Mouse (Mus musculus) NIH3T3 (cell line): Measurements from ENCODE around the gene Fam8a1.

Experiments
- DNase-seq: peaks from one replicate; pipeline ENCODE4 v3.0.0-alpha.2; 2012; ENCODE audit warnings: low read depth

The Fam8a1 gene

DNA sequence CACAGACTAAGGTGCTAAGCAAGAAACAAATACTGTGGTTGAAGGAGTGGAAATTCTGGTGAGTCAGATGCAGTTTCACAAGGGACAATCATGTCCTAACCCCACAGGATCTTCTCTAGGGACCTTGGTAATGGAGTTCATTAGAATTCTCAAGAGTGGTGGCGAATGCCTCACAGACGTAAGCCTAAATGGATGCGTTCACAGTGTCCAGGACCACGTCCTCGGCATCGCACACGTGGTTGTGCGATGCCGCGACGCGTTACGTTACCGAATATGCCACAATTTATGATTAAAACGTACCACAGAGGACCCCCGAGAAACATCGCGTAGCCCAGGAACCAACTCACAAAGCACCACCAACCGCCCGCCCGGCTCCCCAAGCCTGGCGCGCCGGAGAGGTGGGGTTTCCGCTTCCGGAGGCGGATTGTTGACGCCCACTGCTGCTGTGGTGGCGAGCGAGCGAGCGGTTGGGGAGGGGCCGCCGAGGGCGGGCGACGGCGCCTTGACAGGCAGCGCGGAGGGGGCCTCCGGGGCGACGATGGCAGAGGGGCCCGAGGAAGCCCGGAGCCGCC, at the start of gene Fam8a1:
TSS of gene Fam8a1 (plus strand) at position 475 of the 572 bp plus-strand sequence.
- DNase-seq, result peak; percentile 94

DNA sequence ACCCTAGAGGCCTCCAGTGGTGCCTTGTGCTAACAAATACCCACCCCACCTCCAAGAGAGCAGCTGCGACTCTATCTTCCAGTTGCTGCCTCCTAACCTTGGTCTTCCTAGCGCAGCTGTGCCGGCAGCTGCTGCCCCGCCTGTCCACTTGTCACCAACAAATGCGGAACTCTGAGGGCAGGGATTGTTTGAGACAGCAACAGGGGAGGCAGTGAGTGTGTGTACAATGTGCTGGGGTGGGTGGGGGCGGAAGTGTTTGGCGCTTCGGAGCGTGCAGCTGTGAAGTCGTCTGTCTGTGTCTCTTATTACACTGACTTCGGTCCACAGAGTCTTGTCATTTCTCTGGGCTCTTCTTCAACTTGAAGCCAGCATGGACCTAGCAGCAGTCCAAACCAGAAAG, 49.7 kb upstream of the Fam8a1 start:
- DNase-seq, result no peak

DNA sequence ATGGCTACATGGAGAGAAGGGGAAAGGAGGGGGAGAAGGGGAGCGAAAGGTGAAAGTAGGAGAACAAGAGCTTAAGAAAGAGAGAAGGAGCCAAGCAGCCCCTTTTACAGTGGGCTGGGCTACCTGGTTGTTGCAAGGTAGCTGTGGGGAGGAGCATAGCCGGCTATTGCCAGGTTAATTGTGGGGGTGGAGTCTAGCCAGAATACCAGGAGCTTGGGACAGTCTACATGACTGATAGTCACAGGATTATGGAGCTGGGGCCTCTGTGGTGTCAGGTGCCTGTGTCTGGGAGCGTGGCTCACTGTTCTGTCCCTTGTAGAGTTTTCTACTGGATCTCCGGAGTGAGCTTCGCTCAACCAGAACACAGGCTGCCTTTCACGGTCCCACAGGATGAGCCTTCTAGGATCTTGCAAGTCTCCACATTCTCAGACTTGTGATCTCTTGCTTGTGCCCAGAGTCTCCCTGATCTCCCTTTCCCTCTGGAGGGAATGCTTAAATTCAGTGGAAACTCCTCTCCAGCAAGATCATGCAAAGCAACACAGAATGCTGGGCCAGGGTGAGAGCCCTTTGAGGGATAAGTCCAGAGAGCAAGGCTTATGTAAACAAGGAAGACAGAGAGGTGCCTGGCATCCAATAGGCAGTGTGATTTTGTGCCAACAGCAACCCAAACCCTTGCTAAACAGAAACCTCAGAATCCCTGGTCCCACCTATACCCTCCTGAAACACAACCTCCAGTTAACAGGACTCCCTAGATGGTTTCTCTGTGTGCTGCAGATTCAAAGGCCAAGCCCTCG, 48.2 kb upstream of the Fam8a1 start:
- DNase-seq, result no peak

DNA sequence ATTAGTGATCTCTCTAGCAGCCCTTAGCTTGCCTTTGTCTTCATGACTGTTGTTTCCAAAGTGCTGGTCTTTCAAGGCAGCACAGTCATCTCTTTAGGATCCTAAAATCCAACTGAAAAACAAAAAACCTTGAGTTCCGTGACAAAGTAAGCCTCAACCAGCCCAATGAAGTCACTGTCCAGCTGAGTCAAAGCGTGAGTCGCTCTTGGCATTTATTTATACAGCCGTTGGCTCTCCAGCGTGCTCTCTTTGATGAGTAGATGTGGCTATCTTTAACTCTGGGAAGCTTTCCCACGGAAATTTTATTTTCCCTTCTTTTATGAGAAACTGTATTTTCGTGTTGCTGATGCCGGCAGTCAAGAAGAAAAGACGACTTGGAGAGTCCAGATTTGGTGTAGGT, 42.7 kb upstream of the Fam8a1 start:
- peak; percentile 54 for DNase-seq

DNA sequence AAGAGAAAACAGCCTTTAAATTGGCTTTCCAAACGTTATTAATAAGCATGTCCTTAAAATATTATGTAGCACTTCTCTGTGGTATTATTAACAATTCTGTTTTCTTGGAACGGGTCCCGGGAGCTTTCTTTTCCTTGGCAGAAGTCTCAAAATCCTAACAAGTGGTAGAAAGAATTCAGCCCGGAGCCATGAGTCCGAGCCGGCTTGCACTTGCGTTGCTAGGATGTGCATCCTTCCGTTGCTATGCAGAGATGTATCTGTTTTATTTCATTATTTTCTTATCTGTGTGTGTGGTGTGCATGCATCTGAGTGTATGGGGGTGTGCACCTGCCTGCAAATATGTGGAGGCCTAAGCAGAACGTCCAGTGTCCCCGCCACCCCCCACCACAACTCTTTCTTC, 41.5 kb upstream of the Fam8a1 start:
- DNase-seq, result peak; percentile 45

DNA sequence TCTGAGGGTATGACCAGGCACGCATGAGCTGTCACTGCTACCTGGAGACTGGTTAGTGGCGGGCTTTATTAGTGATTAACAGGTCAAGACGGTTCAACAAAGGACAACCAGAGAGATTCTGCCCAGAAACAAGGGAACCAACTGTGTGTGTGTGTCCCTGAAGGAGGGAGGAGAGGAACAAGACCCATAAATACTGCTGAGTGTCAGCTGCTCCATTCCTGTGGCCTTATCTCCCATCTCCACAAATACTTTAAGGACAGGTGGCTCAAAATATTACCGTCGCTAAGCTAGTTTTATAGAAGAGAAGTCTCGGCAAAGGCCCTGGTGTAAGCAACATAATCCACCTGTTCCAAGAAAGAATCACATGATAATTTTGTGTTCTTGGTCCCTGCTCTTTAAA, 39.9 kb upstream of the Fam8a1 start:
- no peak for DNase-seq

DNA sequence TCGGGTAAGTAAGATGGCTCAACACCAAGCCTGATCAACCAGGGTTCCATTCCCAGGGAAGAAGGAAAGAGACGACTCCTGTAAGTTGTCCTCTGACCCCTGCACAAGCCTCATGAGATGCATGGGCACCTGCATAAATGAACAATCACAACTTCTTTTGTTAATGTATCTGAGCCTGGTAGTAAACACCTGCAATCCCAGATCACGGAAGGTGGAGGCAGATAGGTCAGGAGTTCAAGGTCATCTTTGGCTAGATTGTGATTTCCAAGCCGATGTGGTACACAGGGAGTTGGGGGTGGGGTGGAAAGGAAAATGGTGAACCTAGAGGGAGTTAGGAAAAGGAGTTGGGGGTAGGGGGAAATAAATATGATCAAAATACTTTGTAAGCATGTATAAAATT, 36.5 kb upstream of the Fam8a1 start:
- DNase-seq, result no peak

DNA sequence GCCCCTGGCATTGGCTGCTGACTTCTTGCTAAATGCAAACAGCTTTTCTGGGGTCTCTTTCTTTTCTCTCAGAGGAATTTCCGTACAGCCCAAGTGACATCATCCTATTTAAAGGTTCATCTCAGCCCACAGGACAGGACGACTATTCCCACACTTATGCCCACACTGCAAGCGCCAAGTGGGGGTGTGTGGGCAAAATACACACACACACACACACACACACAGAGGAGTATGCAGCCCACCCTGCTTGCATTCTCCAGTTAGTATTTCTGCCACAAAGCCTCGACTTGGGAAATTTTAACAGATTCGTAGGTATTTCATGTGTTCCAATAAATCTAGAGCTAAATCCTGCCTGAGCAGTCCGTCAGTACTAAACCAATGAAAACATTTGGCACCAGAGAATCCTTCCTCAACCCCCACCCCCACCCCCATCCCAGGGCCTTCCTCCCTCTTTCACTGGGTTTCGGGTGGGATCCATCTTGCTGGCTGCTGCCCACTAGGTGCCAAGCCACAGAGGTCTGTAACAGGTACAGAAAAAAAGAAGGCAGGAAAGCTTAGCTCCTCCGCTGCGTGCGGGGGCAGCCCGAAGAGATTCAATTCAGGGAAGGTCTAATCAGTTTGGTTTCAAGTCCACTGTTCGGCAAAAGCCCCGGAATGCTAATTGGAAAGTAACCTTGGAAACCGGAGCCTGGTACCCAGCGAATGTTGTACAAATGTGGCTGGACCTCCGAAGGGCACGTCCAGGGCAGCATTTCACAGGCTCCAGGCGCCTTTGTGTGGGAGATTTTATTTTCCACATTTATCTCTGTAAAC, 35.8 kb upstream of the Fam8a1 start:
- DNase-seq, result no peak

DNA sequence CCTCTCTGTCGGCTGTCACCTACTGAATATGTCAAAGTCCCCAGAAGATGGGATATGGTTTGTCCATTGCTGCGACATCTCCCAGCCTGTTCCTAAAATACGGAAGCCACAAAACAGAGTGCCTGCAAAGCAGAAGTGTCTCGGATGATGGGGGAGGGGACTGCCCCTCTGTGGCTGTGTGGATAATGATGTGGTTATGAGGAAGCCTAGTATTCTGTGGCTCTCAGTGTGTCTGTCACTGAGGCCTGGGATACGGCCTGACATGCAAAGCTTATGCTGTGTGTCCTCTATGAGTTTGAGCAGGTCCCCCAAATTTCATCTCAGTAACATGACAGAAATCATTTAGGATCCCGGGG, 35.2 kb upstream of the Fam8a1 start:
- no peak for DNase-seq

DNA sequence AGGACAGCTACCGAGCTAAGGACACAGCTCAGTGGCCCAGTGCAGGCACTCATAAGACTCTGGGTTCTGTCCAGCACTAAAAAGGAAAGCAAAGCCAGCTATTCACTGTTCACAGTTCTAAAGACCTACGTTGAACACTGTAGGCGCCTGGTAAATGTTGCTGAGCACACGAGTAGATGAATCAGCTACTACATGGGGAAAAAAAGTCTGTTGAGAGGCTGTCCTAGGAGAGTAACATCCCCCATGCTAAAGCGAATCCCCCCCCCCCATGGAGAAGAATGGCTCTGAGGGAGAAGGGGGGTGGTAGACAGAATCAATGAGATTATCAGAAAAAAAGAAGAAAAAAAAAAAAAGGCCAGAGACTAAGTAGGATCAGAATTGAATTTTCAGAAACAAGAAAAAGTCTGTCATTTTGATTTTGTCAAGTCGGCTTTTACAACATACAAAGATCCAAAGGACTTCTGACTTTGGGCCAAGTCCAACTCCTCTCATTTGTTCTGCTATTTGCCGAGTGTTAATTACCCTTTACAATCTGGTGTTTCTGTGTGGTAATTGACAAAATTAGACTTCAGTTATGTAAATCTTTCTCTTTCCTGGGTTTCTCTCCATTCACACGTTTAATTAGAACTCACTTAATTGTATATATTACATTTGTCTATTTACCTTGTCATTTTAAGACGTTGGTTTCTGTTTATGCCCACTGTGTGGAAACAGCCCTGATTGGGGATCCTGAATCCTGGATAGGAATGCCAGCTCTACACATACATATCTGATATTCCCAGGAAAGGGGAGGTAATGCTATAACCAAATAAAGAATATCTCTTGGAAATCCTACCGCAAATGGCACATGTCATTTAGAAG, 28.5 kb upstream of the Fam8a1 start:
- DNase-seq, result no peak

DNA sequence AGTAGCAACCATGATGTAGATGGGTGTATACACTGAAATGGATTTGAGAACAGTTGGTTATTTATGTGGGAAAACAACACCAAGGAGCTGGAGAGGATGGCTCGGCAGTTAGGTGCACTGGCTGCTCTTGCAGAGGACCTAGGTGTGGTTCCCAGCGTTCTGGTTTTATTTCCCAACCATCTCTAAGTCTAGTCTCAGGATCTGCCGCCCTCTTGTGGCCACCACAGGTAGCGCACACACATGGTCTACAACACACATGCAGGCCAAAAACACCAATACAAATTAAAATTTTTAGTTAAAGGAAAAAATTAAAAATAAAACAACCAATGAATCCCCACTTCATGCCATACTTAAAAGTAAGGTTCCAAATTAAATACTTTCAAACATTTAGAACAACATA, 27.0 kb upstream of the Fam8a1 start:
- peak; percentile 5 for DNase-seq

DNA sequence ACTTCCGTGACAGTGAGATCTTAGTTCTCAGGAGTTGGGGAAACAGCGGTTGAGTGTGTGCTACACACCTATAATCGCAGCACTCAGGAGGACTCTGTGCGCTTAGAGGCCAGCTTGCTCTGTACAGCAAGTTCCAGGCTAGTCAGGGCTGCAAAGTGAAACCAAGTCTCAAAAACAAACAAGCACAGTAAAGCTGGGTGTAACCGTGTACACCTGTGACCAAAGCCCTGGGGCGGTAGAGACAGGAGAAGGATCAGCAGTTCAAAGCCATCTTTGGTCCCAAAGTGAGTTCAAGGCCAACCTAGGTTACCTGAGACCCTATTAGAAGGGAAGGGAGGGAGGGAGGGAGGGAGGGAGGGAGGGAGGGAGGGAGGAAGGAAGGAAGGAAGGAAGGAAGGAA, 25.1 kb upstream of the Fam8a1 start:
- DNase-seq, result no peak

DNA sequence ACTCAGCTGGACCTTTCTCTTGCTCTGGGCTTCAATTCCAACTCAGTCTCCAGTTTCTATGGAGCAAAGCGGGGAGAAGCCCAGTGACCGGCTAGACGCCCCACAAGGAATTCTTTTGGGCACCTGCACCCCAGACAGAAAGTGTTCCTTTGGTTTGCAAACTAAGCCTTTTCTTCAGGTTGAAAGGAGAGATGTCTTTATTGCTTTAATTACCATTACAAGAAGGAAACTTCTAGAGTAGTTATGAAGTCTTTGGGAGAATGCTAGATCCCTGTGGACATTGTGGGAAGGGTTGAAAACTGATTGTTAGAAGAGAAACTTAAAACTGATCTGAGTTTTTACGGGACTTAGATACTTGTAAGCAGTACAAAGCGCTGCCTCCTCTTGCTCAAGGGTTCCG, 23.8 kb upstream of the Fam8a1 start:
- no peak for DNase-seq

DNA sequence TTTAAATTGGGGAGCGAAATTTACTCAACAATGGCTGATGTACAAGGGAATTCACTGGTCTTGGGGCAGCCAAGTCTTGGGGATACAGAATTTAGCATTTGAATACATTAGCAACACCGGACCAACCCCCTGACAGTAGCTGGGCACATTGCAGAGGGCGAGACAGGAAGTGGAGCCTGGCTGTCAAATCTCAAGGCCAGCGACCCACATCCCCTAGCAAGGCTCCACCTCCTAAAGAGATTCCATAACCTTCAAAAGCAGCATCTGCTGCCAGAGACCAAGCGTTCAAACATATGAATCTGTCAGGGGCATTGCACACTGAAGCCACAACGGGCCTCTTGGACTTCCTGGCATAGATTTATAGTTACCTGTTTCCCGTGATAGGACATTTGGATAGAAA, 17.5 kb upstream of the Fam8a1 start:
- no peak for DNase-seq

DNA sequence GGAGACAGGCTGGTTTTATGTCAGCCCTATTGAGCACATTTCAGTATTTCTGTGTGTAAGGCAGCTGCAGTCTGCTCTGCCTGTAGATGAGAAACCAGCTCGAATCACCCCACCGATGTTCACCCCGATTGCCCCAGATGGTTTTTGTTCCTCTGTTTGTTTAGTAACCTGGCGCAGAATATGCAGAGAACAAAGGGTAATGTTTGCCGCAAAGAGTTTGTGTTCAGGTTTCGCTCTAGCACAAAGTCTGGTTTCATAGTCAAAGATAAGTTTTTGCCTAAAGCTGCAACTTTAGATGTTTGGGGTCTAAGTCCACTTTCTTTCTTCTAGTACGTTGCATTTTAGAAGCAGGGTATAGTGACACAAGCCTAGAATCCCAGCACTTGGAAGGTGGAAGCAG, 16.7 kb upstream of the Fam8a1 start:
- no peak for DNase-seq

DNA sequence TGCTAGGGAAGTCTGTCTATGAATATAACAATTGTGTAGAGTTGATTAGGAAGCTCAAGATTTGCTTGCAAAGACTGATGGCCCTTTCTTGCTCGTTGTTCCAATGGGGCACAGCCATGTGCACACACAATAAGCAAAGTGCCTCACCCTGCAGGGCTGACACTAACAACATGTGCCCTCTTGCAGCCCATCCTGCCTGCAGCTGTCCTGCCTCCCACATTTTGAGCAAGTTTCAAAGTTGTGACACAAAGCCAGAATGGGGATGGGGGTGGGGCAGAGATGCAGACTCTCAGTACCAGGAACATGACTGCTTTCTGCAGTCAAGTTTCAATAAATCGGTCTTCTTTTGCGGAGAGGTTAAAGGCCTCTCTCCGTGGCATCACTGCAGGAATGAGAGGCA, 15.7 kb upstream of the Fam8a1 start:
- DNase-seq, result no peak

DNA sequence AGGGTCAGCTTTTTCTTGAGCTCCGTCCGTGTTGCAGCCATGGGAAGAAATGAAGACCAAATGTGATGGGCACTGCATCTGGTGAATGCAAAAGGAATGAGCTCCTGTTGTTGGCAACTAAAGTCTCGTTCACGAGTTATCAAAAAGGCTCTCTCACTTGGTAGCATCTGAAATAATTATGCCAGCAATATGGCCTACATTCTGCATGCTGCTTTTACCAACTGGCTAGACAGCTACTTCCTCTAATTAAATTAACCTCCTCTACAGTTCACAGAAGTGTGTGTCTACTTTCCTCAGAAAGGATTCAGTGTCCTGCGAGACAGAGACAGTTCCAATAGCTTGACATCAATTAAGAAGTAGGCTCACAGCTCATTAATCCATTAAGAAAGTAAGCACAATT, 14.8 kb upstream of the Fam8a1 start:
- DNase-seq, result no peak

DNA sequence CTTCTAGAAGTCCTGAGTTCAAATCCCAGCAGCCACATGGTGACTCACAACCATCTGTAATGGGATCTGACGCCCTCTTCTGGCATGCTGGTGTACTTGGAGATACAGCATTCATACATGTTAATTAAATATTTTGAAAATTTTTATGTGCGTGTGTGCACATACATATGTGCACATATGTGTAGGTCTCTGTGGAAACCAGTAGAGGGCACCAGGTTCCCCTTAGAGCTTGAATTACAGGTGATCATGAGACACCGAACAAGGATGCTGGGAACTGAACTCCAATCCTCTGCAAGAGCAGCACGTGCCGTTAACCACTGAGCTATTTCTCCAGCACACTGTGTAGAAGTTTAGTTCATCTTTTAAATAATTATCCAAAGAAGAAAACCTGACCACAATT, 10.1 kb upstream of the Fam8a1 start:
- no peak for DNase-seq

DNA sequence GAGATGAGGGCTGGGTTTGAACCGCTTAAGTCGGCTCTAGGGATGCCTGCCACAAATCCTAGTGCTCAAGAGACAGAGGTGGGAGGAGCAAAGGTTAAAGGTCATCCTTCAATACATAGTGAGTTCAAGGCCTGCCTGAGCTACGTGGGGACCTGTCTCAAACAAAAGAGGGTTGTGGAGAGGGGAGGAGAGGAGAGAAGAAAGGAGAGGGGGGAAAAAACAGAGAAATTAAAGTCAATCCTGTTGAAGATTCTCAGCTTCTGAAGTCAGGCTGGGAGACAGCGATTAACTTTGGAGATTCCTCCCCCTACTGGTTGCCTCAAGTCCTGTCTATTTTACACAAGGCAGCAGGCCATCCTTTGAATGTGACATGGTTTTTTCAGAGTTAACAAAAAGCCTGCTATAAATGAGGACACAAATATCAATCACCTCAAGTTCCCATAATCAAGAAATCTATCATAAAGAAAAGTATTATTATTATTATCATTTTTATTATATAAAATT, 5.8 kb upstream of the Fam8a1 start:
- peak; percentile 75 for DNase-seq

DNA sequence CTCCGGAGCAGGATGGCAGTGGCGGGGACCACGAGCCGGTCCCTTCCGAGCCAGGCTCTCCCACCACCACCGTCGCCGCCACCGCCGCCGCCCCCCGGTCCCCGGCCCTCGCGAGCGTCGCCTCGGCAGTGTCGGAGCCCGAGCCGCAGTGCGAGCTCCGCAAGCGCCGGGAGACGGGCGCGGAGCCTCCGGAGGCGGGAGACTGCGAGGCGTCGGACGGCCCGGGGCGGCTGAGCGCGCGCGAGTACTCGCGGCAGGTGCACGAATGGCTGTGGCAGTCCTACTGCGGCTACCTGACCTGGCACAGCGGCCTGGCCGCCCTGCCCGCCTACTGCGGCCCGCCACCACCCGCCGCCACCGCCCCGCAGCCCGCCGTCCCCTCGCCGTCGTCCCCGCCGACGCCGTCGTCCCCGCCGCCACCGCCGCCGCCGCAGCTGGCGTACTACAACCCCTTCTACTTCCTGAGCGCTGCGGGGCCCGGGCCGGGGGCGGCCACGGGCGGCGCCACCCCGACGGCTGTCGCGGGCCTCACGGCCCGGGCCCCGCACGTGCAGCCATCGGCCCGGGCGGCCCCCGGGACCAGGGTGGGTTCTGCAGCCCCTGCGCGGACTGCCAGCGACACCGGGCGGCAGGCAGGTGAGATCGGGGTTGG, 424 bp downstream of the Fam8a1 start:
- DNase-seq, result peak; percentile 38

DNA sequence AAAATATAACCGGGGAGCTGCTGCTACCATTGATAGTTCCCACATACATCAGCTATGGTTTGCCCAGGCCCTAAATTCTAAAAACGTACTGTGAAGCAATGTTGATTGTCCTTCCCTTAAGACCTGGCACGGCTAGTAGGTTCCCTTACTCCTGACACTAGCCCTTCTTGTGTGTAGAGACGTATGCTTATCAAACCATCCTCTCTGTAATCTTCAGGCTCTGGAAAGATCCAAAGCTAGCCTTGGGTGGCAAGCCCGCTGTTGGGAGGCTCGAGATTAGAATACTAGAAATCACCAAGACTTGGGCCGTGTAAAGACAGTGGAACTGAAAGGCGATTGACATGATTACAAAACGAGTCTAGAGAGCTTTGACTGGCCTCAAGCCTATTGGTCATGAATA, 1.2 kb downstream of the Fam8a1 start:
- no peak for DNase-seq

DNA sequence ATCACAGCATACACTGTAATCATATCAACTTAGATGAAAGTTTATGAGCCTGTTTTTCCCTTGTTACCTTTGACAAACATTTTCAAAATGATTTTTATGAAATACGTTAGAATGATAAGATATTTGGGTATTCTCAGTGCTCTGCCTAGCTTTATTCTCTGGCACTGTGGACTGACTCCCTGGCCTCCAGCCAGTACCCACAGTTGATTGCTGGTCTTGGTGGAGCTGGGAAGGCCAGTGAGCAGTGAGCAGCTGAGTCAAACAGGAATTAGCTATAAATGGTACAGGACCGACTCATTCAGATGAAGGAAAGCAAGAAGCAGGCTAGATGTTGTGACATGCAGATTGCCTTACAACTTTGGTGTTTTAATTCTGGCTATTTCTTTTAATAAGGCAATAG, 5.3 kb downstream of the Fam8a1 start:
- peak; percentile 36 for DNase-seq
